Mouse (Mus musculus) brain, embryonic 14.5 days (tissue): ENCODE data around the gene Lamtor5. TPM values are rescaled to one million over a fixed set of nuclear protein-coding genes. Genes with fewer than 3 reads are reported as not detected.

Source experiments
- DNase-seq: peaks from one replicate; pipeline ENCODE4 v3.0.0-alpha.2; 2011; ENCODE audit warnings: low read depth
- CTCF ChIP-seq: fragments of 200-500 bp; IDR thresholded peaks from 2 replicates; pipeline ENCODE4 v1.5.1; 2012; ENCODE audit warnings: inconsistent platforms, mild to moderate bottlenecking, moderate library complexity, borderline replicate concordance; ENCODE audit not compliant: insufficient read depth, insufficient read length; ENCODE audit errors: extremely low read depth
- POLR2A ChIP-seq: fragments of 200-500 bp; IDR thresholded peaks from 2 replicates; pipeline ENCODE4 v1.6.1; 2012; ENCODE audit warnings: mild to moderate bottlenecking, inconsistent platforms, borderline replicate concordance; ENCODE audit not compliant: poor library complexity, insufficient read depth, insufficient read length, severe bottlenecking; ENCODE audit errors: extremely low read depth
- polyA plus RNA-seq: library from polyadenylated mRNA; depleted of rRNA; stranded (reverse); fragments of >200 nt; gene quantifications from 2 replicates; pipeline ENCODE4 v1.2.3, GENCODE M21; 2012

The Lamtor5 gene
- polyA plus RNA-seq, 1 experiment = 91.3 TPM

GRCm38 (mm10) chr3:107246876-107247275, 31.8 kb upstream of the Lamtor5 start:
- TF ChIP-seq CTCF (no peak), POLR2A (no peak)
- DNase-seq = no peak

- DNase-seq = no peak
- no peak for TF ChIP-seq CTCF
- TF ChIP-seq POLR2A = no peak
These were observed 29.6 kb upstream of the Lamtor5 start for GRCm38 (mm10) chr3:107249042-107249441.

GRCm38 (mm10) chr3:107250320-107250719, 28.3 kb upstream of the Lamtor5 start:
- TF ChIP-seq POLR2A (no peak), CTCF (no peak)
- DNase-seq = no peak

- DNase-seq = no peak
- TF ChIP-seq CTCF (no peak), POLR2A (no peak)
These were observed 26.6 kb upstream of the Lamtor5 start for GRCm38 (mm10) chr3:107252035-107252434.

GRCm38 (mm10) chr3:107253925-107254324, 24.7 kb upstream of the Lamtor5 start:
- DNase-seq = no peak
- TF ChIP-seq CTCF (no peak), POLR2A (no peak)

- DNase-seq = no peak
- no peak for TF ChIP-seq CTCF
- no peak for TF ChIP-seq POLR2A
These were observed 22.7 kb upstream of the Lamtor5 start for GRCm38 (mm10) chr3:107255992-107256391.

GRCm38 (mm10) chr3:107256724-107257123, 21.9 kb upstream of the Lamtor5 start:
- no peak for TF ChIP-seq POLR2A
- no peak for TF ChIP-seq CTCF

GRCm38 (mm10) chr3:107257924-107258323, 20.7 kb upstream of the Lamtor5 start:
- DNase-seq = peak; percentile 39
- no peak for TF ChIP-seq POLR2A
- TF ChIP-seq CTCF = no peak

More at GRCm38 (mm10) chr3:107256724-107257123, 21.9 kb upstream of the Lamtor5 start:
- DNase-seq = peak; percentile 11

- peak; percentile 73 for DNase-seq
- no peak for TF ChIP-seq CTCF
These were observed 17.5 kb upstream of the Lamtor5 start for GRCm38 (mm10) chr3:107260956-107261850.

GRCm38 (mm10) chr3:107261851-107262165, 16.9 kb upstream of the Lamtor5 start:
- DNase-seq = no peak
- TF ChIP-seq POLR2A = no peak
- TF ChIP-seq CTCF = no peak

- no peak for DNase-seq
- no peak for TF ChIP-seq POLR2A
- no peak for TF ChIP-seq CTCF
These were observed 11.8 kb upstream of the Lamtor5 start for GRCm38 (mm10) chr3:107266814-107267345.

- TF ChIP-seq CTCF = no peak
- no peak for DNase-seq
These were observed 6.2 kb upstream of the Lamtor5 start for GRCm38 (mm10) chr3:107272433-107272832.
